Mouse (Mus musculus): ENCODE results near the gene Camsap1.

DNA sequence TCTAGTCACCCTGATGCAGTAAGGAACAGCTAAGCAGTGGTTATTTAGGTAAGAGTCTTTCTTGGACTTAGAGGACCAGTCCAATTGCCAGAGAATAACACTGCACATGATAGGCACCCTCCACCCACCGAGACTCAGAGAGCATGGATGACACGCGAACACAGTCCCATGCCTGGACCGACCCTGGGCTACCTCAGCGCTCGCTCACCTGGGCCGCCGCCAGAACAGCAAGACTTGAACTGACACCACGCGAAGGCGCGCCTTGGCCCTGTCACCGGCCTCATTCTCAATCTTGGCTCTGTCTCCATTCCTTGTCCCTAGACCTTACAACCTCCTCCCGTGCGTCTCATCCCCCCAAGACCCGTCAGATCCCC is 1.0 kb downstream of the Camsap1 start:
- TF ChIP-seq POLR2A (IDR thresholded peaks at IDR 0.05; ENCODE audit: low read depth, low read length) (no peak), CTCF (conservative IDR thresholded peaks at IDR 0.05; ENCODE audit: insufficient read depth, insufficient read length, low read depth, low read length) (no peak)
